Mouse (Mus musculus): ENCODE measurements around the gene Lmf1. TPM values are rescaled to one million over a fixed set of nuclear protein-coding genes. Genes with fewer than 3 reads are reported as not detected.

Gene Lmf1
- total RNA-seq, 2 experiments from 2014 or later = 26.2 to 28.0 TPM

DNA sequence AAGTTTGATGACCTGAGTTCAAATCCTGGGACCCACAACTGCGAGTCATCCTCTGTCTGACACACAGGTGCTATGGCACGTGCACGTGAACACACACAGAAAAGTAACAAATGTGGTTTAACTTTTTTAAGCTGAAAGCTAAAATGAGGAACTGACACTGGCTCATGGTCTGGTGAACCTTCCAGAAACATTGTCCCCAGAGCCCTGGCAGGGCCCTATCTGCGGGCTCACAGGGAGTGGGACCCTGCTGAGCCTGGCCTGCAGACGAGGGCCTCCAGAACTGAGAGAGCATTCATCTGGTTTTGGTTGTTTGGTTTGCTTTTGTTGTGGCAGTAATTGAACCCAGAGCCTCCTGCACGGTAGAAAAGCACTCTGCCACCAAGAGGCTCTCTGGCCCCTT, 99.1 kb downstream of the Lmf1 start:
- intact Hi-C loops (cut with DNase I) = no loop called here
- no peak for DNase-seq

DNA sequence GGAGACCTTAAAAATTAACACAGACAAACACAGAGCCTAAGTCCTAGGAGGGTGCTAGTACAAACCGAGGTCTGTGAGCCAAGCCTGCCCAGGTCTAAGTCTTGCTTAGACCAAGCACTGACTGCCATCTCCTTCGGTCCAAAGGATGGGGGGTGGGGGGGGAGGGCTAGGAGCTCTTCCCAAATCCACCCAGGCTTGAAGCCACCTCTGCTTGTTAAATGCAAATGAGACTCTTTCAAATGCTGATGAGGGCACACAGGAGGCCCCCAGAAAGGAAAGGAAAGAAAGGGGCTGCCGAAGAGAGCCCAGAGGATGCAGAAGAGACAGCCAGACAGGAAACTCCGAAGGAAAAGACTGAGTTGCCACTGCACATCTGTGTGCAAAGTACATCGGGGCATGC, 100.9 kb downstream of the Lmf1 start:
- intact Hi-C loops (cut with DNase I) = no loop called here

DNA sequence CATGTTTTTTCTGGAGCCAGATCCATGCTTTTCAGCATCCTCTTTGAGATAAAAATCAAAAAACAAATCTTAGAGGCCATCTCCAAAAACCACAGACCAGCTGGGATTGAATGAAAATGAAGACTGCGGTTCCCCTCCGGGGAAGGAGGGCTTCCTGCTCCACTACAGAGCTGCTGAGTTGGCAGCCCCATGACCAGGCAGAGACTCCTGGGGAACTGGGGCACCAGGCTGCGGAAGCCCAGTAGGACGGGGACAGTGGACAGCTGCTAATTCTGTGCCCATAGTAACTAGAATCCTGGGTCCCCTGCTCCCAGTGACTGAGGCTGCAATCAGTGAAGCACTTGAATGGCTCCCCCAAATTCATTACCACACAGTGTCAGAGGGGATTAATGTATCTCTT, 102.8 kb downstream of the Lmf1 start:
- intact Hi-C loops (cut with DNase I) = no loop called here
- DNase-seq = no peak

More for the DNA sequence above, 100.9 kb downstream of the Lmf1 start:
- DNase-seq = no peak

DNA sequence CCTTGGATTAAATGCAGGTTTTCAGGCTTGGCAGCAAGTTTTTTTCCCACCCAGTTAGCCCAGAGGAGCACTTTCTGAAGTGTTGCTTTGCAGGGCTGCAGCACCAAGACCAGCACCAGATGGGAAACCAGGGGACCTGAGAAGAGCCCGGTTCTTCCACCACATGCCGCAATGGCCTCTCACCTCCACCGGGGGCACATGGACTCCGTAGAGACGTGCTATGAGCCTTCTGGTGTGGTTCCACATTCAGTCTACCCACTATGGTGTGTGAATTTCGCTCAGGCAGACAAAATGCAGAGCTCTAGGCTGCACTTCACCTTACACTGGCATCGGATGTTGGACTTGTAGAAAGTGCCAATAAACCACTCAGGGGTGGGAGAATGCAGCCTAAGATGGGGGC, 107.4 kb downstream of the Lmf1 start:
- peak in 1 of 2 experiments; percentile 15 for DNase-seq
- intact Hi-C loops (cut with DNase I) = no loop called here

DNA sequence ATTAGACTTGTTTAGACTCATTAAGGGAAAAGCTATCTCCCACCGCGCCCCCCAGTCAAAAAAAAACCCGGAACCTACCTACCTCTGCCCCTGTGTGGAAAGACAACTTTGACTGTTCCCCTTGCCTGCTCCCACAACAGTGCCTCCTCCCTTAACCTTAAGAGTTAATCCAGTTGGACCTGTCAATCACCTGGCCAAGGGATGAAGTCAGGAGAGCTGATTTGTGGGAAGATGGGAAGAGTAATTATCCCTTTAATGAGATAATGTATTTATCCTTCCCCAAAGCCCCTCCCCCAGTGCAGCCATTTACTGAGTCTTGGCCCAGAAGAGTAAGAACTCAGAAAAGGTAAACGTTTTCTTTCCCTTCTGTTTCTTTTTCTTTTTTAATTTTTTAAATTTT, 110.0 kb downstream of the Lmf1 start:
- intact Hi-C loops (cut with DNase I) = no loop called here
- DNase-seq = no peak

DNA sequence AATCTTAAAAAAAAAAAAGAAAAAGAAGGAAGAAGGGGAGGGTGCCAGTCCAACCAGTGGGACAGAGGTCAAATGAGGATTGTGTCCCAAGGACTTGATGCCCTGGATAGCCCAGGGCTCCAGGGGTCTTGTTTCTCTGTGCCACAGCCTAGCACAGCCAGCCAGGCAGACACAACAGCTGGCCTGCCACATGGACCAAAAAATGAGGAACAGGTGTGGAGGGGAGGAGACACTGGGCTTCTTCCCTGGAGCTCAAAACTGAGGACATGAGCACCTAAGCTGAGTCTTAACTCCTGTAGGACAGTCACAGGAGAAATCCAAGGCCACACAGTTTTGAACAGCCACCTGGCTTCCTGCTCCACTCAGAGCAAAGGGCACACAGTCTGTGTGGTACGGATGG, 117.4 kb downstream of the Lmf1 start:
- no peak for DNase-seq
- intact Hi-C loops (cut with DNase I) = loop anchor here (2.0 to 5.0 kb wide), 2 partner anchors 127 to 299 kb away; no protein-coding TSS in a partner anchor

DNA sequence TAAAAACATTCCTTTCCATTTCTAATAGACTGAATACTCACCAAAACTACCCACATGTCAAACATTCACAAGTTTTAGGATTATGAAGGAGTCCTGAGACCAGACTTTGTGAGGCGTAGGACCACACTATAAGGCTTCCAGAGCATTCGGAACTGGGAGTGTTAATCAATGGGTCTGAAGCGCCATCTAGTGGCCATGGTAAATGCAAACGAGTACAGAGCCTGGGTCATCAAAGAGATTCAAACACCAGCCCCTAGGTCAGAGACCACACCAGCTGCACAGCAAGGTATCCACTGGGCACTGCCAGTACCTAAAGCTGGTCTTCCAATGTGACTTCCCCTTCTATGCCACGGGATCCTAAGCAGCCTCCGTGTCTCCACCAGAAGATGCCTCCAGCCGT, 119.6 kb downstream of the Lmf1 start:
- intact Hi-C loops (cut with DNase I) = loop anchor here (1.0 to 5.0 kb wide), 3 partner anchors 190 to 301 kb away; no protein-coding TSS in a partner anchor

DNA sequence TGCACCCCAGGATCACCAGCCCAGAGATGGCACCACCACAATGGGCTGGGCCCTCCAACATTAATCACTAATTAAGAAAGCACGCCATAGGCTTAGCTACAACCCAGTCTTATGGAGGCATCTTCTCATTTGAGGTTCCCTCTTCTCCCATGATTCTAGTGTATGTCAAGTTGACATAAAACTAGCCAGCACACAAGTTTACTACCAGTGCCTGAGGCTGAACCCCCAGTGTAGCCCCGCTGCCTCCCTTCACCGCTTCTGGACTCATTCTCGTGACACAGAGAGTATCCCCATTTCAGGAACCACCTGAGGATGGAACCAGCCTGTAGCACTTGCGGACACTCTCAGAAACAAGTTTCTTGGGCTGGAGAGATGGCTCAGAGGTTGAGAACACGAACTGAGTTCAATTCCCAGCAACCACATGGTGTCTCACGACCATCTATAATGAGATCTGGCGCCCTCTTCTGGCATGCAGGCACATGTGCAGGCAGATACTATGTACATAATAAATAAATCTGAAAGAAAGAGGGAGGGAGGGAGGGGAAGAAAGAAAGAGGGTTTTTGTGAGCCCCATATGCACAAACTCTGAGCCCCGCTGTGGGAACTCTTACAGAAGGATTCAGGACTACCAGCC, 122.1 kb downstream of the Lmf1 start:
- intact Hi-C loops (cut with DNase I) = no loop called here
- no peak for DNase-seq

More for the DNA sequence above, 119.6 kb downstream of the Lmf1 start:
- DNase-seq = peak; percentile 74 to 86

DNA sequence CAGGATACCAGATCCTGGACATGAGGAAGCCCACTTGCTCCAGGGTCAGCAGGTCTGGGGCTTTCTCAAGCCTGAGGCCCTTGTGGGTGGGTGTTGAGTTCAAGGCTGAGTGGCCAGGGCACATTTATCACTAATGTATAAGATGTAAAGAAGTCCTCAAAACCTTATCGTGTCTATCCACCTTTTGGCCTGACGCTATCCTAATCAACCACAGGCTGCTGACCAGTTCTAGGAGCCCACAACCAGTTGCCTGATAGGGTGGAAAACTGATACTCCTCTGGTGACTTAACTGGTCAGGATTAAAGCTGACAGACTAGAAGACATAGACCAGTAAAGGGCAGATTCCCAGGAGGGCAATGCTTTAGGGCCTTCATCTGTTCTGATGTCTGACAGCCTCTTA, 131.1 kb downstream of the Lmf1 start:
- no peak for DNase-seq
- intact Hi-C loops (cut with DNase I) = no loop called here

DNA sequence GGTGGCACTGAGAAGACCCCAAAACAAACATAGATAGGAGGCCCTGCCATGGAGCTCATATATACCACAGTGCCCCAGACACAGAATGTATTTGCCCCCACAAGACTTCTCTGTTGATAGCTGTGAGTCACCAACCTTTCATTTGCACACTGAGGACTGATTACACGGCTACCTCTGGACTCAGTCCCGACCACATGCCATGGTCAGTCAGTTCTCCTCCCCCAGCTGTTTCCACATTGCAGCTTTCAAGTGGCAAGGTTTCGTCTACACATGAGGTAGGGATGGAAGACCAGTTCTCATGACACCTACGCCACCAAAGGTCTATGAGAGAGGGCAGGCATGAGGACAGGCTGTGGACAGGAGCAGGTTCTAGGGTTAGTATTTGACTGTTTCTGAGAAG, 132.3 kb downstream of the Lmf1 start:
- no peak for DNase-seq
- intact Hi-C loops (cut with DNase I) = no loop called here

Other genes with a start within 250 kb of the Lmf1 start
- 1 to 10 TPM; 2.3 to 2.6 TPM for gene Tpsab1, start 233.5 kb upstream of the Lmf1 start, total RNA-seq (2021)
- 1 to 10 TPM; 5.2 to 5.7 TPM for gene Tpsb2, start 212.8 kb upstream of the Lmf1 start, total RNA-seq (2021)
- gene Tpsg1, start 209.8 kb upstream of the Lmf1 start, total RNA-seq (2021) = not detected
- gene Cacna1h, start 145.3 kb upstream of the Lmf1 start, total RNA-seq (2021) = 1 to 10 TPM; 4.9 to 8.1 TPM
- under 1 TPM in 1 of 2 experiments, not detected in 1; 0.50 TPM for gene Tekt4, start 124.5 kb upstream of the Lmf1 start, total RNA-seq (2021)
- not detected for gene Sstr5, start 81.8 kb upstream of the Lmf1 start, total RNA-seq (2021)
- gene Sox8, start 8.4 kb upstream of the Lmf1 start, total RNA-seq (2021) = under 1 TPM; 0.56 to 0.67 TPM
- gene Gng13, start 138.1 kb downstream of the Lmf1 start, total RNA-seq (2021) = 1 to 10 TPM; 1.7 to 2.1 TPM
- gene Chtf18, start 148.3 kb downstream of the Lmf1 start, total RNA-seq (2021) = 1 to 10 TPM; 1.1 to 4.4 TPM
- gene Rpusd1, start 148.6 kb downstream of the Lmf1 start, total RNA-seq (2021) = 1 to 10 TPM; 5.0 to 5.4 TPM
- not detected for gene Mslnl, start 157.0 kb downstream of the Lmf1 start, total RNA-seq (2021)
- 10 to 100 TPM; 30.0 to 34.5 TPM for gene Msln, start 175.3 kb downstream of the Lmf1 start, total RNA-seq (2021)
- gene Narfl, start 194.7 kb downstream of the Lmf1 start, total RNA-seq (2021) = 10 to 100 TPM; 44.8 TPM
- 10 to 100 TPM; 15.0 to 15.1 TPM for gene Haghl, start 206.6 kb downstream of the Lmf1 start, total RNA-seq (2021)
- under 1 TPM in 1 of 2 experiments, not detected in 1; 0.17 TPM for gene Ccdc78, start 207.5 kb downstream of the Lmf1 start, total RNA-seq (2021)
- 10 to 100 TPM; 36.4 to 37.4 TPM for gene Fam173a, start 213.8 kb downstream of the Lmf1 start, total RNA-seq (2021)
- gene AC134908.4, start 216.6 kb downstream of the Lmf1 start, total RNA-seq (2021) = not detected
- gene Metrn, start 218.1 kb downstream of the Lmf1 start, total RNA-seq (2021) = 10 to 100 TPM; 67.1 to 74.7 TPM
- 1 to 10 TPM in 1 of 2 experiments, under 1 TPM in 1; 1.00 to 1.2 TPM for gene Fbxl16, start 230.0 kb downstream of the Lmf1 start, total RNA-seq (2021)
- 10 to 100 TPM; 10.5 to 11.0 TPM for gene Wdr24, start 244.5 kb downstream of the Lmf1 start, total RNA-seq (2021)
- gene Jmjd8, start 249.8 kb downstream of the Lmf1 start, total RNA-seq (2021) = 10 to 100 TPM; 33.1 to 34.1 TPM